Comparison of ENCODE assay signal across 9 mouse cellular contexts in the genomic region with DNA sequence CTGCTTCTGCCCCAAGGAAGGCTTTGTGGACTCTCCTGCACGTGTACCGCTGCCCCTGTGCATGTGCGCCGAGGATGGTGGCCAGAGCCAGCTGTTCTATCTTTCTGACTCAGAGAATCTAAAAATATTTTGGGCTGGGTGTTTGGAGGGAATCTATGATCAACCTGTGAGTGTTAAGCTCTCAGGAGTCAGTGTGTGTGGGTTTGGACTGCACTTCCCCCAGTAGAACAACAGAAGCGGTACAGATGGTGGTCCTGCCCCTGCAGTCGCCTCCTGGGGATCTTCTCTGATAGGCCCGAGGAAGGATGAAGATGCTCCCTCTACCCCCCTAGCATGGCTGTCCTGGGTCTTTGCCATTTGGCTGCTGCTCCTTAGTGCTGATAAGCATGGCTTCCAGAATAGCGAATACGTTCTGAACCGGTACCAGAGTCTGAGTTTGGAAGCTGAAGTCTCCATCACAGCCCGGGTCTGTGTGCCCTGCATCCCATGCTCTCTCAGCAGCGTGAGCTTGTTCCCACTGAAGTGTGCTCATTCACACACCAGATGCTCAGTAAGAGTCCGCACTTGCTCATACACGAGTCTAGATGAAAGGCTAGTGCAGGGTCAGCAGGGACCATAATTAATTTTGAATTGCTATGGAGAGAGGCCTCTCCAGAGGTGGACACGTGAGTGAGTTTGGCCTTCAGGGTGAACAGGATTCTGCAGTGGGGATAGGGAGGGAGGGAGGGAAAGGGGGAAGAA. TPM values are rescaled to one million over a fixed set of nuclear protein-coding genes. Genes with fewer than 3 reads are reported as not detected.
DNase-seq lines count a peak whose midpoint lies in the region; ATAC-seq and TF ChIP-seq lines count a peak whose summit lies in the region.
"Had no signal": no experiment of that assay in that cellular context is flagged by ENCODE, and none has a peak within 500 bp of the region (broad histone marks: within the 10 kb centered on the region; RNA-seq: fewer than 3 reads in every experiment).

No protein-coding gene starts in this region.

- no peaks in the 10 kb centered on the region for H3K79me2 ChIP-seq in heart, adult 2 months (replicated peaks; ENCODE audit: control insufficient read depth, insufficient read depth, low read length)

- no peak overlapping the region for H3K9ac ChIP-seq in heart, adult 2 months (ENCODE audit: low read depth, low read length)
- 0 out of 2 replicates have a peak overlapping the region, but pooled peaks have one; percentile 24 for H3K9ac ChIP-seq in hindbrain, embryonic 14.5 days
- H3K9ac ChIP-seq in midbrain, postnatal 0 days (replicated peaks; ENCODE audit: low read length, poor library complexity, severe bottlenecking) = peak overlapping the region; percentile 5; the same call in 1 of the 2 replicates

- H3K27me3 ChIP-seq in heart, adult 2 months (ENCODE audit: control insufficient read depth, insufficient read depth, low read length) = no peaks in the 10 kb centered on the region
- H3K27me3 ChIP-seq in hindbrain, embryonic 14.5 days (ENCODE audit: control insufficient read depth, insufficient read depth, low read length) = no peaks in the 10 kb centered on the region
- no peaks in the 10 kb centered on the region for H3K27me3 ChIP-seq in midbrain, postnatal 0 days (ENCODE audit: insufficient read depth, low read length)

- no peak overlapping the region for H3K4me2 ChIP-seq in hindbrain, embryonic 14.5 days (replicated peaks)
- H3K4me2 ChIP-seq in midbrain, postnatal 0 days (ENCODE audit: low read depth, low read length, poor library complexity, severe bottlenecking) = no peak overlapping the region

- no peaks in the 10 kb centered on the region for H3K9me3 ChIP-seq in hindbrain, embryonic 14.5 days (ENCODE audit: control insufficient read depth, low read length)
- no peaks in the 10 kb centered on the region for H3K9me3 ChIP-seq in midbrain, postnatal 0 days (ENCODE audit: low read length)

- 51% methylated on average over 15 of the region's 15 CpGs for WGBS in heart, adult 2 months
- WGBS in hindbrain, embryonic 14.5 days = 56% methylated on average over 15 of the region's 15 CpGs
- 49% methylated on average over 15 of the region's 15 CpGs for WGBS in midbrain, postnatal 0 days

- peak in 1 of 2 experiments; percentile 18 for DNase-seq in heart, adult 2 months
- DNase-seq in heart, postnatal 14 days = no peak
- DNase-seq in cerebellum, adult 11-12 months = peak; percentile 64
- DNase-seq in hindbrain, embryonic 14.5 days (ENCODE audit: low spot score) = no peak
- DNase-seq in midbrain, postnatal 0 days (ENCODE audit: low spot score) = peak; percentile 50
- DNase-seq in urinary bladder, postnatal 10 days (ENCODE audit: low spot score) = no peak
- DNase-seq in spleen, postnatal 4 days (ENCODE audit: low spot score in 2 of 2) = no peak
- DNase-seq in embryo, embryonic 11 days = no peak

- TF ChIP-seq POLR2A in heart, adult 2 months (IDR thresholded peaks at IDR 0.05; ENCODE audit: insufficient read depth, low read depth, low read length) = no peak

- no peak overlapping the region for H3K4me3 ChIP-seq in heart, adult 2 months
- no peak overlapping the region for H3K4me3 ChIP-seq in hindbrain, embryonic 14.5 days (replicated peaks; ENCODE audit: low read length)
- no peak overlapping the region for H3K4me3 ChIP-seq in midbrain, postnatal 0 days (ENCODE audit: low read depth, low read length)

- H3K27ac ChIP-seq in heart, adult 2 months = no peak overlapping the region
- H3K27ac ChIP-seq in hindbrain, embryonic 14.5 days = peak overlapping the region; percentile 80
- H3K27ac ChIP-seq in midbrain, postnatal 0 days (ENCODE audit: low read depth, low read length) = peak overlapping the region; percentile 57
- H3K27ac ChIP-seq: kidney, postnatal 0 days had no signal

- peak; percentile 31; the same call in 1 of the 2 replicates for ATAC-seq in hindbrain, embryonic 14.5 days (ENCODE audit: low FRiP score)
- ATAC-seq in midbrain, postnatal 0 days (ENCODE audit: low FRiP score) = peak; percentile 73

- 0 out of 2 replicates have a peak, but pooled peaks have one; percentile 5 for TF ChIP-seq EP300 in heart, adult 2 months (IDR thresholded peaks at IDR 0.05; ENCODE audit: insufficient read depth, low read depth, low read length)

- peaks cover 9% of the 10 kb centered on the region for H3K4me1 ChIP-seq in heart, adult 2 months (ENCODE audit: control insufficient read depth, insufficient read depth, low read length)
- H3K4me1 ChIP-seq in hindbrain, embryonic 14.5 days (replicated peaks; ENCODE audit: control insufficient read depth, insufficient read depth, low read length) = peaks cover 19% of the 10 kb centered on the region
- peaks cover 6% of the 10 kb centered on the region; the same call in 1 of the 2 replicates for H3K4me1 ChIP-seq in midbrain, postnatal 0 days (ENCODE audit: insufficient read depth, low read length)

- TF ChIP-seq CTCF in heart, adult 2 months (IDR thresholded peaks at IDR 0.05) = no peak
- no peak for TF ChIP-seq CTCF in midbrain, postnatal 0 days (IDR thresholded peaks at IDR 0.05)

- no peaks in the 10 kb centered on the region for H3K36me3 ChIP-seq in heart, adult 2 months (ENCODE audit: control insufficient read depth, insufficient read depth, low read length)
- peaks cover 10% of the 10 kb centered on the region for H3K36me3 ChIP-seq in hindbrain, embryonic 14.5 days (replicated peaks; ENCODE audit: control insufficient read depth, insufficient read depth)
- H3K36me3 ChIP-seq in midbrain, postnatal 0 days (ENCODE audit: insufficient read depth, low read length) = peaks cover 6% of the 10 kb centered on the region; the same call in 1 of the 2 replicates

- intact Hi-C loops in heart, adult 2 months (cut with DNase I) = no loop called here
- intact Hi-C loops in heart, postnatal 14 days (cut with DNase I) = no loop called here

RNA-seq across cellular contexts. Expression of gene 6430548M08Rik, which starts 30.1 kb away (rescaled TPM):
- total RNA-seq in heart, adult 2 months (2021) = 10 to 100 TPM; 16.1 to 20.0 TPM
- 6.4 and 9.5 TPM in 2 replicates for polyA plus RNA-seq in heart, adult 2 months (2012; rRNA removed)
- total RNA-seq in heart, postnatal 14 days (2021) = 10 to 100 TPM; 11.7 to 13.3 TPM
- 40.1 and 42.3 TPM in 2 replicates for polyA plus RNA-seq in hindbrain, embryonic 14.5 days (2014; fragmentation: Nextera tagmentation; extraction: Ambion mirVana)
- total RNA-seq in midbrain, postnatal 0 days (2014; rRNA removed) = 69.7 and 71.1 TPM in 2 replicates
- polyA plus RNA-seq in midbrain, postnatal 0 days (2015; fragmentation: Nextera tagmentation; extraction: Ambion mirVana) = 38.3 and 40.5 TPM in 2 replicates

RNA-seq across cellular contexts. Expression of gene Fam92b, which starts 33.2 kb away (rescaled TPM):
- not detected for total RNA-seq in heart, adult 2 months (2021)
- 1.0 TPM in 1 of 2 replicates, not detected in the other for polyA plus RNA-seq in heart, adult 2 months (2012; rRNA removed)
- total RNA-seq in heart, postnatal 14 days (2021) = not detected
- 1.6 and 3.3 TPM in 2 replicates for polyA plus RNA-seq in hindbrain, embryonic 14.5 days (2014; fragmentation: Nextera tagmentation; extraction: Ambion mirVana)
- 1.0 and 2.0 TPM in 2 replicates for total RNA-seq in midbrain, postnatal 0 days (2014; rRNA removed)
- 1.7 and 2.4 TPM in 2 replicates for polyA plus RNA-seq in midbrain, postnatal 0 days (2015; fragmentation: Nextera tagmentation; extraction: Ambion mirVana)
- polyA plus RNA-seq: kidney, postnatal 0 days had no signal

RNA-seq across cellular contexts. Expression of gene Zdhhc7, which starts 42.8 kb away (rescaled TPM):
- total RNA-seq in heart, adult 2 months (2021) = 10 to 100 TPM; 34.2 to 35.4 TPM
- polyA plus RNA-seq in heart, adult 2 months (2012; rRNA removed) = 48.5 and 70.6 TPM in 2 replicates
- total RNA-seq in heart, postnatal 14 days (2021) = 10 to 100 TPM; 41.5 to 42.2 TPM
- 25.5 and 26.4 TPM in 2 replicates for polyA plus RNA-seq in hindbrain, embryonic 14.5 days (2014; fragmentation: Nextera tagmentation; extraction: Ambion mirVana)
- 34.1 and 40.8 TPM in 2 replicates for total RNA-seq in midbrain, postnatal 0 days (2014; rRNA removed)
- 23.9 and 24.6 TPM in 2 replicates for polyA plus RNA-seq in midbrain, postnatal 0 days (2015; fragmentation: Nextera tagmentation; extraction: Ambion mirVana)

Comparison
In these comparisons a context has a peak if more than half of its experiments do, and no peak if none do; other contexts are left out.
1. DNase-seq: peak in cerebellum, adult 11-12 months (single experiment) and midbrain, postnatal 0 days (single experiment); none in heart, postnatal 14 days (0 of 2), hindbrain, embryonic 14.5 days (single experiment), urinary bladder, postnatal 10 days (single experiment), spleen, postnatal 4 days (0 of 2) and embryo, embryonic 11 days (single experiment).